Comparison of ENCODE assay signal across 10 mouse cellular contexts in genomic region chr17:72909061-72909852, GRCm38 (mm10).
"Had no signal": no experiment of that assay in that cellular context is flagged by ENCODE, and none has a peak within 500 bp of the region (broad histone marks: within the 10 kb centered on the region; RNA-seq: fewer than 3 reads in every experiment).

No protein-coding gene starts in this region.

- H3K36me3 ChIP-seq: liver, embryonic 12.5 days; midbrain, embryonic 13.5 days; stomach, embryonic 15.5 days had no signal

- DNase-seq: kidney, adult 9 months; kidney, postnatal 4 days; thymus, adult 2 months; thymus, postnatal 36 days had no signal

- ATAC-seq: intestine, postnatal 0 days; liver, embryonic 12.5 days; midbrain, embryonic 13.5 days had no signal

- H3K9me3 ChIP-seq: liver, embryonic 12.5 days; midbrain, embryonic 13.5 days; stomach, embryonic 15.5 days had no signal

- H3K4me3 ChIP-seq: layer of hippocampus, adult 2 months; liver, embryonic 12.5 days; midbrain, embryonic 13.5 days; stomach, embryonic 15.5 days had no signal

- H3K4me1 ChIP-seq: liver, embryonic 12.5 days; midbrain, embryonic 13.5 days had no signal

- H3K27ac ChIP-seq: kidney, postnatal 0 days; layer of hippocampus, adult 2 months; liver, embryonic 12.5 days; midbrain, embryonic 13.5 days; stomach, embryonic 15.5 days had no signal

- H3K9ac ChIP-seq: liver, embryonic 12.5 days; midbrain, embryonic 13.5 days; stomach, embryonic 15.5 days had no signal

- H3K4me2 ChIP-seq: liver, embryonic 12.5 days; midbrain, embryonic 13.5 days; stomach, embryonic 15.5 days had no signal

- H3K27me3 ChIP-seq: midbrain, embryonic 13.5 days; stomach, embryonic 15.5 days had no signal
